ENCODE assay signal across 8 mouse cellular contexts in genomic region chr8:107435962-107436831, GRCm38 (mm10). TPM values are rescaled to one million over a fixed set of nuclear protein-coding genes. Genes with fewer than 3 reads are reported as not detected.
DNase-seq lines count a peak whose midpoint lies in the region; ATAC-seq lines count a peak whose summit lies in the region.

Wwp2 (plus strand) TSS chr8:107436365.

- H3K27me3 ChIP-seq in hindbrain, embryonic 11.5 days (ENCODE audit: control insufficient read depth, insufficient read depth, low read length): no peaks in the 10 kb centered on the region
- H3K27me3 ChIP-seq in lung, embryonic 16.5 days (ENCODE audit: control insufficient read depth, insufficient read depth, low read depth, low read length): no peaks in the 10 kb centered on the region

- peak within 1 kb of the TSS; percentile 84 for H3K4me3 ChIP-seq in hindbrain, embryonic 11.5 days (ENCODE audit: low read depth, low read length)
- H3K4me3 ChIP-seq in lung, embryonic 16.5 days (ENCODE audit: low read length): peak within 1 kb of the TSS; percentile 93

- H3K9me3 ChIP-seq in hindbrain, embryonic 11.5 days (ENCODE audit: control insufficient read depth, low read length): no peaks in the 10 kb centered on the region
- no peaks in the 10 kb centered on the region for H3K9me3 ChIP-seq in lung, embryonic 16.5 days (ENCODE audit: control insufficient read depth, low read length)

- H3K36me3 ChIP-seq in hindbrain, embryonic 11.5 days (ENCODE audit: control insufficient read depth, insufficient read depth, low read length): no peaks in the 10 kb centered on the region
- no peaks in the 10 kb centered on the region for H3K36me3 ChIP-seq in lung, embryonic 16.5 days (ENCODE audit: control insufficient read depth, insufficient read depth, low read length)

- peak; percentile 35 for DNase-seq in MEL-GATA-1-ER (ENCODE audit: extremely low read depth, low read depth)
- DNase-seq in cerebellum, adult 9-11 months: peak; percentile 79
- peak; percentile 61 to 73 for DNase-seq in frontal cortex, postnatal 10 days (ENCODE audit: low spot score in 2 of 2)
- DNase-seq in hindbrain, embryonic 11.5 days (ENCODE audit: low spot score): peak; percentile 84
- DNase-seq in layer of hippocampus, adult 9-11 months: peak; percentile 71
- peak; percentile 51 for DNase-seq in ovary, adult 18-20 months (ENCODE audit: low spot score)
- DNase-seq in thymus, postnatal 10 days (ENCODE audit: low spot score in 2 of 2): peak; percentile 80 to 83

- peak; percentile 88 for ATAC-seq in hindbrain, embryonic 11.5 days (ENCODE audit: low FRiP score)
- ATAC-seq in lung, embryonic 16.5 days (ENCODE audit: low read depth): peak; percentile 90

- WGBS in hindbrain, embryonic 11.5 days: under 1% methylated on average over 49 of the region's 81 CpGs
- under 1% methylated on average over 58 of the region's 81 CpGs for WGBS in lung, embryonic 16.5 days

- H3K27ac ChIP-seq in hindbrain, embryonic 11.5 days (ENCODE audit: low read depth, low read length): peak within 1 kb of the TSS; percentile 76
- peak within 1 kb of the TSS; percentile 91 for H3K27ac ChIP-seq in lung, embryonic 16.5 days (ENCODE audit: low read length)

- H3K4me1 ChIP-seq in hindbrain, embryonic 11.5 days (replicated peaks; ENCODE audit: control insufficient read depth, insufficient read depth, low read length): peaks cover 2% of the 10 kb centered on the region; the same call in 1 of the 2 replicates
- H3K4me1 ChIP-seq in lung, embryonic 16.5 days (replicated peaks; ENCODE audit: control insufficient read depth, insufficient read depth, low read length): peaks cover 4% of the 10 kb centered on the region; the same call in 1 of the 2 replicates

- H3K9ac ChIP-seq in hindbrain, embryonic 11.5 days (ENCODE audit: low read depth, low read length): peak within 1 kb of the TSS; percentile 82
- H3K9ac ChIP-seq in lung, embryonic 16.5 days (ENCODE audit: low read length): peak within 1 kb of the TSS; percentile 95

- H3K4me2 ChIP-seq in hindbrain, embryonic 11.5 days (replicated peaks; ENCODE audit: low read depth, low read length): peak within 1 kb of the TSS; percentile 74
- H3K4me2 ChIP-seq in lung, embryonic 16.5 days (ENCODE audit: low read depth, low read length): peak within 1 kb of the TSS; percentile 87

RNA-seq across cellular contexts. Expression of gene Wwp2, which starts in this region (rescaled TPM):
- 61.2 and 69.5 TPM in 2 replicates for polyA plus RNA-seq in hindbrain, embryonic 11.5 days (2014; fragmentation: Nextera tagmentation; extraction: Ambion mirVana)
- polyA plus RNA-seq in lung, embryonic 16.5 days (2015; fragmentation: Nextera tagmentation; extraction: Ambion mirVana): 60.5 and 64.6 TPM in 2 replicates

Comparison
In these comparisons a context has a peak if more than half of its experiments do, and no peak if none do; other contexts are left out.
1. Peak in every context shown above with its lines: DNase-seq, ATAC-seq, H3K4me3 ChIP-seq and H3K27ac ChIP-seq.